Mouse (Mus musculus) kidney, embryonic 16.5 days (tissue): ENCODE measurements at regions not wholly inside any gene's neighbourhood (a gene's known extent, or its start where the extent isn't known, plus 50 kb on each side); places are given as distances from the start of the nearest gene placed in this dataset.

Experiments used
- ATAC-seq: fragments of 200-750 bp; cut with Nextera tagmentation; 2 replicates; pipeline ENCODE4 v1.8.0; 2017; ENCODE audit warnings: moderate TSS enrichment; ENCODE audit not compliant: low FRiP score, low TSS enrichment
- H3K27ac ChIP-seq: fragments of 300-500 bp; sonication (generic); 2 replicates; pipeline ENCODE4 v1.5.1; 2014; ENCODE audit warnings: low read length
- H3K27me3 ChIP-seq: fragments of 300-500 bp; sonication (generic); 2 replicates; pipeline ENCODE4 v1.6.1; 2014; ENCODE audit warnings: low read length, control low read depth, mixed read lengths; ENCODE audit not compliant: insufficient read depth
- H3K36me3 ChIP-seq: fragments of 300-500 bp; sonication (generic); 2 replicates; pipeline ENCODE4 v1.6.1; 2014; ENCODE audit warnings: low read length, control low read depth, mixed read lengths; ENCODE audit not compliant: insufficient read depth
- H3K4me1 ChIP-seq: fragments of 300-500 bp; sonication (generic); 2 replicates; pipeline ENCODE4 v1.6.1; 2014; ENCODE audit warnings: low read length, control low read depth, mixed read lengths; ENCODE audit not compliant: insufficient read depth
- H3K4me2 ChIP-seq: fragments of 300-500 bp; sonication (generic); replicated peaks from 2 replicates; pipeline ENCODE4 v1.6.1; 2014; ENCODE audit warnings: low read depth, low read length
- H3K4me3 ChIP-seq: fragments of 300-500 bp; sonication (generic); 2 replicates; pipeline ENCODE4 v1.5.1; 2014; ENCODE audit warnings: mild to moderate bottlenecking, low read length
- H3K9ac ChIP-seq: fragments of 300-500 bp; sonication (generic); replicated peaks from 2 replicates; pipeline ENCODE4 v1.6.1; 2014; ENCODE audit warnings: low read length
- H3K9me3 ChIP-seq: fragments of 300-500 bp; sonication (generic); 2 replicates; pipeline ENCODE4 v1.6.1; 2016; ENCODE audit warnings: low read length, control low read depth
- WGBS: fragments of 180-500 bp; shearing (Covaris S2); extraction: QIAGEN DNeasy Blood & Tissue Kit; methylation state at CpG from one replicate; pipeline ENCODE4 v1.1.7; 2014; 5-methylcytosine and 5-hydroxymethylcytosine counted together

- 67% methylated on average over 11 of the region's 11 CpGs for WGBS
- Histone ChIP-seq H3K4me2 (no peak overlapping the region), H3K27me3 (no peaks in the 10 kb centered on the region), H3K9me3 (no peaks in the 10 kb centered on the region), H3K4me1 (no peaks in the 10 kb centered on the region), H3K36me3 (no peaks in the 10 kb centered on the region), H3K9ac (no peak overlapping the region), H3K27ac (no peak overlapping the region), H3K4me3 (no peak overlapping the region)
- no peak for ATAC-seq
Measured at GRCm38 (mm10) chr12:109984651-109985050, 294.2 kb upstream of the Dio3 start.

- Histone ChIP-seq H3K27ac (no peak overlapping the region), H3K9me3 (no peaks in the 10 kb centered on the region), H3K4me2 (no peak overlapping the region), H3K9ac (no peak overlapping the region), H3K4me1 (no peaks in the 10 kb centered on the region), H3K36me3 (no peaks in the 10 kb centered on the region), H3K27me3 (no peaks in the 10 kb centered on the region), H3K4me3 (no peak overlapping the region)
- 90% methylated on average over 7 of the region's 7 CpGs for WGBS
- no peak for ATAC-seq
Measured at GRCm38 (mm10) chr12:109993410-109993809, 285.5 kb upstream of the Dio3 start.

GRCm38 (mm10) chr12:110002717-110003116 lies 276.2 kb upstream of the Dio3 start:
- no peak for ATAC-seq
- no peak overlapping the region for H3K4me3 ChIP-seq
- H3K27ac ChIP-seq: no peak overlapping the region
- no peaks in the 10 kb centered on the region for H3K27me3 ChIP-seq
- no peak overlapping the region for H3K4me2 ChIP-seq
- no peak overlapping the region for H3K9ac ChIP-seq
- no peaks in the 10 kb centered on the region for H3K36me3 ChIP-seq
- WGBS: 93% methylated on average over 2 of the region's 2 CpGs
- no peaks in the 10 kb centered on the region for H3K9me3 ChIP-seq
- H3K4me1 ChIP-seq: no peaks in the 10 kb centered on the region

- Histone ChIP-seq H3K27me3 (no peaks in the 10 kb centered on the region), H3K9ac (no peak overlapping the region), H3K27ac (no peak overlapping the region), H3K4me1 (no peaks in the 10 kb centered on the region), H3K4me2 (no peak overlapping the region), H3K36me3 (no peaks in the 10 kb centered on the region), H3K9me3 (0 out of 2 replicates have a peak, but pooled peaks cover 2% of the 10 kb centered on the region), H3K4me3 (no peak overlapping the region)
- ATAC-seq: no peak
- 54% methylated on average over 4 of the region's 4 CpGs for WGBS
Measured at GRCm38 (mm10) chr12:110009136-110009535, 269.7 kb upstream of the Dio3 start.

- Histone ChIP-seq H3K9ac (no peak overlapping the region), H3K27ac (peak overlapping the region; percentile 38; the same call in 1 of the 2 replicates), H3K9me3 (no peaks in the 10 kb centered on the region), H3K36me3 (no peaks in the 10 kb centered on the region), H3K4me1 (peaks cover 20% of the 10 kb centered on the region; the same call in 1 of the 2 replicates), H3K4me2 (no peak overlapping the region), H3K4me3 (no peak overlapping the region), H3K27me3 (no peaks in the 10 kb centered on the region)
- WGBS: 26% methylated on average over 19 of the region's 19 CpGs
- ATAC-seq: peak; percentile 50
Measured at GRCm38 (mm10) chr12:110020541-110021470, 258.1 kb upstream of the Dio3 start.

GRCm38 (mm10) chr12:110021690-110022089 lies 257.2 kb upstream of the Dio3 start:
- no peak overlapping the region for H3K4me3 ChIP-seq
- H3K4me1 ChIP-seq: peaks cover 20% of the 10 kb centered on the region
- no peaks in the 10 kb centered on the region for H3K27me3 ChIP-seq
- H3K9ac ChIP-seq: no peak overlapping the region
- H3K27ac ChIP-seq: no peak overlapping the region
- H3K36me3 ChIP-seq: no peaks in the 10 kb centered on the region
- 67% methylated on average over 12 of the region's 12 CpGs for WGBS
- no peaks in the 10 kb centered on the region for H3K9me3 ChIP-seq
- no peak for ATAC-seq
- H3K4me2 ChIP-seq: no peak overlapping the region

- H3K4me3 ChIP-seq: no peak overlapping the region
Measured at GRCm38 (mm10) chr12:110022631-110023030, 256.2 kb upstream of the Dio3 start.

GRCm38 (mm10) chr12:110023192-110024101 lies 255.4 kb upstream of the Dio3 start:
- H3K9me3 ChIP-seq: no peaks in the 10 kb centered on the region
- no peak overlapping the region for H3K4me3 ChIP-seq
- H3K27me3 ChIP-seq: no peaks in the 10 kb centered on the region
- no peaks in the 10 kb centered on the region for H3K36me3 ChIP-seq
- no peak overlapping the region for H3K9ac ChIP-seq
- WGBS: 72% methylated on average over 11 of the region's 11 CpGs
- H3K27ac ChIP-seq: no peak overlapping the region
- H3K4me1 ChIP-seq: peaks cover 20% of the 10 kb centered on the region
- ATAC-seq: peak; percentile 37; the same call in 1 of the 2 replicates
- no peak overlapping the region for H3K4me2 ChIP-seq

More at GRCm38 (mm10) chr12:110022631-110023030, 256.2 kb upstream of the Dio3 start:
- Histone ChIP-seq H3K4me1 (peaks cover 20% of the 10 kb centered on the region), H3K4me2 (no peak overlapping the region), H3K9ac (no peak overlapping the region), H3K36me3 (no peaks in the 10 kb centered on the region), H3K9me3 (no peaks in the 10 kb centered on the region), H3K27me3 (no peaks in the 10 kb centered on the region), H3K27ac (no peak overlapping the region)
- WGBS: 41% methylated on average over 6 of the region's 6 CpGs
- ATAC-seq: no peak

- H3K4me2 ChIP-seq: no peak overlapping the region
- no peaks in the 10 kb centered on the region for H3K36me3 ChIP-seq
- H3K9me3 ChIP-seq: no peaks in the 10 kb centered on the region
- no peaks in the 10 kb centered on the region for H3K27me3 ChIP-seq
- peaks cover 20% of the 10 kb centered on the region for H3K4me1 ChIP-seq
- WGBS: 71% methylated on average over 9 of the region's 9 CpGs
- no peak for ATAC-seq
- H3K9ac ChIP-seq: no peak overlapping the region
- no peak overlapping the region for H3K4me3 ChIP-seq
- no peak overlapping the region for H3K27ac ChIP-seq
Measured at GRCm38 (mm10) chr12:110024295-110024694, 254.6 kb upstream of the Dio3 start.
